Mouse (Mus musculus) left cerebral cortex, adult 2 months (tissue): ENCODE data around the gene Ube2l6. TPM values are rescaled to one million over a fixed set of nuclear protein-coding genes. Genes with fewer than 3 reads are reported as not detected.

Experiments
- DNase-seq, 2 experiments: peaks; one replicate each; pipeline ENCODE4 v3.0.0; 2021 to 2022; ENCODE audit warnings: low spot score in 2 of 2, mixed read lengths in 1 of 2; ENCODE audit errors: extremely low spot score in 1 of 2
- H3K27ac ChIP-seq: fragments of 200-600 bp; 2 replicates; pipeline ENCODE4 v1.8.1; 2022
- H3K4me3 ChIP-seq: fragments of 200-600 bp; 2 replicates; pipeline ENCODE4 v1.8.1; 2022
- CTCF ChIP-seq: fragments of 200-600 bp; IDR thresholded peaks from 2 replicates; pipeline ENCODE4 v1.8.1; 2022; ENCODE audit warnings: antibody characterized with exemption, mild to moderate bottlenecking, moderate library complexity
- intact Hi-C: fragments of 180-260 bp; cut with DNase I; formaldehyde crosslinking; loops from one replicate; pipeline ENCODE4 v1.15.1; 2025
- total RNA-seq, 2 experiments: library from RNA; stranded (reverse); gene quantifications; 2 replicates each; pipeline ENCODE4 v1.2.3; 2021

Ube2l6 gene
- total RNA-seq, 2 experiments from 2014 or later: 6.4 to 6.7 TPM

- TF ChIP-seq CTCF: no peak
- Histone ChIP-seq H3K27ac (no peak overlapping the region), H3K4me3 (peak overlapping the region; percentile 48)
- intact Hi-C loops: no loop called here
- DNase-seq: no peak
Observed at GRCm38 (mm10) chr2:84840016-84840747, 41.6 kb downstream of the Ube2l6 start.

- intact Hi-C loops: no loop called here
- Histone ChIP-seq H3K27ac (no peak overlapping the region), H3K4me3 (peak overlapping the region; percentile 48)
- no peak for DNase-seq
- no peak for TF ChIP-seq CTCF
Observed at GRCm38 (mm10) chr2:84840748-84841563, 42.3 kb downstream of the Ube2l6 start.

- TF ChIP-seq CTCF: no peak
- no peak for DNase-seq
- H3K27ac ChIP-seq: no peak overlapping the region
- intact Hi-C loops: no loop called here
- no peak overlapping the region for H3K4me3 ChIP-seq
Observed at GRCm38 (mm10) chr2:84841905-84842304, 43.3 kb downstream of the Ube2l6 start.

GRCm38 (mm10) chr2:84843654-84844053 lies 45.0 kb downstream of the Ube2l6 start:
- DNase-seq: no peak
- TF ChIP-seq CTCF: no peak
- no peak overlapping the region for H3K27ac ChIP-seq
- intact Hi-C loops: no loop called here
- H3K4me3 ChIP-seq: no peak overlapping the region

- intact Hi-C loops: loop anchor here (5.0 kb wide), 1 partner anchor 167 kb away; no protein-coding TSS in a partner anchor
- DNase-seq: no peak
- TF ChIP-seq CTCF: no peak
- Histone ChIP-seq H3K4me3 (no peak overlapping the region), H3K27ac (no peak overlapping the region)
Observed at GRCm38 (mm10) chr2:84845226-84845625, 46.6 kb downstream of the Ube2l6 start.

GRCm38 (mm10) chr2:84850407-84851129 lies 51.9 kb downstream of the Ube2l6 start:
- Histone ChIP-seq H3K27ac (no peak overlapping the region), H3K4me3 (no peak overlapping the region)
- TF ChIP-seq CTCF: no peak
- DNase-seq: no peak
- intact Hi-C loops: no loop called here

- DNase-seq: no peak
- H3K27ac ChIP-seq: no peak overlapping the region
- intact Hi-C loops: no loop called here
- TF ChIP-seq CTCF: no peak
- no peak overlapping the region for H3K4me3 ChIP-seq
Observed at GRCm38 (mm10) chr2:84851130-84852040, 52.8 kb downstream of the Ube2l6 start.

- Histone ChIP-seq H3K27ac (no peak overlapping the region), H3K4me3 (no peak overlapping the region)
- no peak for DNase-seq
- intact Hi-C loops: loop anchor here (1.0 kb wide), 1 partner anchor 23 kb away; no protein-coding TSS in a partner anchor
- peak; percentile 68 for TF ChIP-seq CTCF
Observed at GRCm38 (mm10) chr2:84855732-84856131, 57.1 kb downstream of the Ube2l6 start.

GRCm38 (mm10) chr2:84858551-84858950 lies 59.9 kb downstream of the Ube2l6 start:
- intact Hi-C loops: no loop called here
- no peak for DNase-seq
- TF ChIP-seq CTCF: no peak
- Histone ChIP-seq H3K4me3 (no peak overlapping the region), H3K27ac (no peak overlapping the region)

Other genes starting within 250 kb of the Ube2l6 start
- gene Ctnnd1, start 148.1 kb upstream of the Ube2l6 start, total RNA-seq: 10 to 100 TPM; 65.1 to 70.2 TPM
- gene Btbd18, start 139.7 kb upstream of the Ube2l6 start, total RNA-seq: not detected
- 10 to 100 TPM; 27.4 to 33.3 TPM for gene Selenoh, start 128.1 kb upstream of the Ube2l6 start, total RNA-seq
- 1 to 10 TPM; 7.6 to 9.6 TPM for gene Gm28635, start 120.8 kb upstream of the Ube2l6 start, total RNA-seq
- 10 to 100 TPM; 30.7 to 30.9 TPM for gene Med19, start 120.4 kb upstream of the Ube2l6 start, total RNA-seq
- gene Tmx2, start 119.7 kb upstream of the Ube2l6 start, total RNA-seq: 100 to 1,000 TPM; 224 to 239 TPM
- gene Zdhhc5, start 83.6 kb upstream of the Ube2l6 start, total RNA-seq: 10 to 100 TPM; 48.8 to 49.9 TPM
- gene Clp1, start 71.5 kb upstream of the Ube2l6 start, total RNA-seq: 10 to 100 TPM in 1 of 2 experiments, 1 to 10 TPM in 1; 8.8 to 10.2 TPM
- 100 to 1,000 TPM; 101 to 102 TPM for gene Ypel4, start 64.8 kb upstream of the Ube2l6 start, total RNA-seq
- gene Gm19426, start 55.2 kb upstream of the Ube2l6 start, total RNA-seq: 1 to 10 TPM; 2.0 to 2.4 TPM
- gene Serping1, start 23.4 kb upstream of the Ube2l6 start, total RNA-seq: 1 to 10 TPM; 5.3 to 8.4 TPM
- not detected for gene Smtnl1, start 23.8 kb downstream of the Ube2l6 start, total RNA-seq
- 10 to 100 TPM; 49.1 to 51.3 TPM for gene Timm10, start 28.2 kb downstream of the Ube2l6 start, total RNA-seq
- under 1 TPM; 0.27 to 0.30 TPM for gene Slc43a1, start 40.0 kb downstream of the Ube2l6 start, total RNA-seq
- 100 to 1,000 TPM in 1 of 2 experiments, 10 to 100 TPM in 1; 99.5 to 113 TPM for gene Rtn4rl2, start 87.9 kb downstream of the Ube2l6 start, total RNA-seq
- gene Slc43a3, start 137.8 kb downstream of the Ube2l6 start, total RNA-seq: under 1 TPM in 1 of 2 experiments, not detected in 1; 0.14 TPM
- not detected for gene Prg2, start 181.6 kb downstream of the Ube2l6 start, total RNA-seq
- gene Prg3, start 189.4 kb downstream of the Ube2l6 start, total RNA-seq: not detected
- gene Ssrp1, start 238.4 kb downstream of the Ube2l6 start, total RNA-seq: 100 to 1,000 TPM; 106 to 111 TPM
- gene P2rx3, start 238.6 kb downstream of the Ube2l6 start, total RNA-seq: 1 to 10 TPM; 2.0 to 2.6 TPM
- 100 to 1,000 TPM; 130 to 148 TPM for gene Tnks1bp1, start 249.2 kb downstream of the Ube2l6 start, total RNA-seq